Mouse (Mus musculus) heart, adult 2 months (tissue): ENCODE data around the gene Sorl1.

Source experiments
- CTCF ChIP-seq: fragments of 200-600 bp; IDR thresholded peaks from 2 replicates; pipeline ENCODE4 v1.8.1; 2022; ENCODE audit warnings: antibody characterized with exemption, mild to moderate bottlenecking, moderate library complexity
- EP300 ChIP-seq: fragments of 200-500 bp; IDR thresholded peaks from 2 replicates; pipeline ENCODE4 v1.6.1; 2011; ENCODE audit warnings: low read depth, low read length, control low read depth; ENCODE audit not compliant: insufficient read depth
- POLR2A ChIP-seq: fragments of 200-500 bp; IDR thresholded peaks from 2 replicates; pipeline ENCODE4 v1.6.1; 2011; ENCODE audit warnings: mild to moderate bottlenecking, low read depth, low read length, control low read depth; ENCODE audit not compliant: insufficient read depth

DNA sequence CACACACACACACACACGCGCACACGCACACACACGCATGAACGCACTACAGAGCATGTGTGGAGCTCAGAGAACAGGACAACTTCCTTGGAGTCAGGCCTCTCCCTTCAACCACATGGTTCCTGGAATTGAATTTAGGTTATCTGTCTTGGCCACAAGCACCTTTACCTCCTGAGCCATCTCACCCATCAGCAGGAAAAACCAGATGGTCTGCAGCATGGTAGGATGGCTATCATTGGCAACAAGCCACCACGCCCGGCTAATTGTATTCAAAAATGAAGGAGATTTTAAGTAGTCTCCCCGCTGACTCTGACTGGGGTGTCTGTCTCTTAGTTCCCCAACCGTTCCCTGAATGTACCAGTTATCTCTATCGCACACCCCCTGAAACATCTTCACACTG is 17.0 kb downstream of the Sorl1 start:
- TF ChIP-seq POLR2A (no peak), CTCF (no peak), EP300 (no peak)
